Mouse (Mus musculus) testis, adult 10 weeks (tissue): ENCODE data around the gene Ube2u. TPM values are rescaled to one million over a fixed set of nuclear protein-coding genes. Genes with fewer than 3 reads are reported as not detected.

Source experiments
- polyA plus RNA-seq: library from polyadenylated mRNA; stranded (reverse); fragments of 350-450 nt; fragmentation: Illumina TruSeq; extraction: RNeasy Lipid Tissue Mini Kit (QIAGEN cat#74804); gene quantifications from one replicate; pipeline ENCODE4 v1.2.3, GENCODE M21; 2014; ENCODE audit warnings: low read depth, low replicate concordance

Gene Ube2u
- polyA plus RNA-seq: 302 TPM

GRCm38 (mm10) chr4:100478592-100479321 lies at the start of gene Ube2u:
Gene Ube2u, plus strand, starts transcription at chr4:100478849.

